Mouse (Mus musculus) heart, postnatal 0 days (tissue): Measurements from ENCODE around the gene Adora2b. TPM values are rescaled to one million over a fixed set of nuclear protein-coding genes. Genes with fewer than 3 reads are reported as not detected.

Experiments
- ATAC-seq: fragments of 200-750 bp; cut with Nextera tagmentation; 2 replicates; pipeline ENCODE4 v1.8.0; 2017; ENCODE audit warnings: low read depth, moderate number of reproducible peaks, moderate library complexity; ENCODE audit not compliant: insufficient read depth
- DNase-seq: peaks from one replicate; pipeline ENCODE4 v3.0.0-alpha.2; 2016; ENCODE audit warnings: low spot score
- H3K27ac ChIP-seq: fragments of 300-500 bp; sonication (generic); 2 replicates; pipeline ENCODE4 v1.5.1; 2014; ENCODE audit warnings: low read depth, mild to moderate bottlenecking
- H3K27me3 ChIP-seq: fragments of 300-500 bp; sonication (generic); 2 replicates; pipeline ENCODE4 v1.6.1; 2014; ENCODE audit warnings: low read length, mixed read lengths; ENCODE audit not compliant: control insufficient read depth, insufficient read depth
- H3K36me3 ChIP-seq: fragments of 300-500 bp; sonication (generic); replicated peaks from 2 replicates; pipeline ENCODE4 v1.6.1; 2014; ENCODE audit warnings: low read length, mixed read lengths; ENCODE audit not compliant: control insufficient read depth, insufficient read depth
- H3K4me1 ChIP-seq: fragments of 300-500 bp; sonication (generic); 2 replicates; pipeline ENCODE4 v1.6.1; 2014; ENCODE audit warnings: antibody characterized with exemption; ENCODE audit not compliant: control insufficient read depth, insufficient read depth
- H3K4me2 ChIP-seq: fragments of 300-500 bp; sonication (generic); 2 replicates; pipeline ENCODE4 v1.6.1; 2014; ENCODE audit warnings: low read depth, mild to moderate bottlenecking, low read length, moderate library complexity
- H3K4me3 ChIP-seq: fragments of 300-500 bp; sonication (generic); 2 replicates; pipeline ENCODE4 v1.5.1; 2014; ENCODE audit warnings: low read depth, low read length
- H3K9ac ChIP-seq: fragments of 300-500 bp; sonication (generic); replicated peaks from 2 replicates; pipeline ENCODE4 v1.6.1; 2014; ENCODE audit warnings: low read depth, low read length, mixed read lengths
- H3K9me3 ChIP-seq: fragments of 300-500 bp; sonication (generic); replicated peaks from 2 replicates; pipeline ENCODE4 v1.6.1; 2016; ENCODE audit warnings: low read length; ENCODE audit not compliant: control insufficient read depth
- CTCF ChIP-seq: IDR thresholded peaks from 2 replicates; pipeline ENCODE4 v1.5.1; 2016; ENCODE audit warnings: antibody characterized with exemption, control low read depth, low read depth
- EP300 ChIP-seq: IDR thresholded peaks from 2 replicates; pipeline ENCODE4 v1.6.1; 2016; ENCODE audit warnings: antibody characterized with exemption, low read depth
- WGBS: fragments of 180-500 bp; shearing (Covaris S2); extraction: QIAGEN DNeasy Blood & Tissue Kit; methylation state at CpG from one replicate; pipeline ENCODE4 v1.1.7; 2014; 5-methylcytosine and 5-hydroxymethylcytosine counted together
- polyA plus RNA-seq: library from polyadenylated mRNA; unstranded; fragments of >200 nt; fragmentation: Nextera tagmentation; extraction: Ambion mirVana; gene quantifications from 2 replicates; pipeline ENCODE4 v1.2.1, GENCODE M21; 2015
- total RNA-seq: library from RNA; depleted of rRNA; stranded (reverse); fragments of >200 nt; gene quantifications from 2 replicates; pipeline ENCODE4 v1.2.3, GENCODE M21; 2014; ENCODE audit warnings: low replicate concordance

Gene Adora2b
- total and polyA plus RNA-seq, 2 experiments from 2014 or later, result 0.11 to 0.57 TPM

- H3K27ac ChIP-seq, result no peak overlapping the region
- no peak overlapping the region for H3K9ac ChIP-seq
- no peak overlapping the region for H3K4me2 ChIP-seq
- H3K4me3 ChIP-seq, result no peak overlapping the region
- TF ChIP-seq EP300 (no peak), CTCF (no peak)
- no peaks in the 10 kb centered on the region for H3K4me1 ChIP-seq
- H3K27me3 ChIP-seq, result no peaks in the 10 kb centered on the region
- no peaks in the 10 kb centered on the region for H3K36me3 ChIP-seq
- DNase-seq (no peak), ATAC-seq (no peak)
- WGBS, result 81% methylated on average over 12 of the region's 12 CpGs
- no peaks in the 10 kb centered on the region for H3K9me3 ChIP-seq
Measured at GRCm38 (mm10) chr11:62213384-62213989, 35.3 kb upstream of the Adora2b start.

GRCm38 (mm10) chr11:62215107-62215506 lies 33.7 kb upstream of the Adora2b start:
- 68% methylated on average over 2 of the region's 2 CpGs for WGBS
- DNase-seq, result no peak

DNA sequence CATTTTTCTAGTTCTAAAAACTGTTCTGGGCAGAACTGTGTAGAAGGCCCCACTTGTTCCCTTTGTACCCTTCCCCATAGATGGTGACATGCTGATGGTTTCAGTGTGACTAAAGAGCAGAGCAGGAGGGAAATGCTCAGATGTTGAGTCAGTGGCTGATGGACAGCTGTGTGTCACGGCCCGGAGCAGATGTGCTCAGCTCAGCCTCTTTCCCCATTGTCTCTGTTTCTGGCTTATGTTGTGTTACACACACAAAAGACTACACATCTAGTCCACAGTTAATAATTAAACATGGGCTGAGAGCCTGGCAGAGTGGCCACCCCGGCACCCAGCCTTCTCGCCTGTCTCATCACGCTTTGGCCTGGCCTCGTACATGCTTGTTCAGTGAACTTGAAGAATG lies 31.0 kb upstream of the Adora2b start:
- H3K4me2 ChIP-seq, result no peak overlapping the region
- DNase-seq, result no peak
- no peak for ATAC-seq
- peaks cover 8% of the 10 kb centered on the region; the same call in 1 of the 2 replicates for H3K4me1 ChIP-seq
- no peaks in the 10 kb centered on the region for H3K27me3 ChIP-seq
- WGBS, result 85% methylated on average over 6 of the region's 6 CpGs
- TF ChIP-seq EP300, result no peak
- no peak for TF ChIP-seq CTCF
- H3K27ac ChIP-seq, result no peak overlapping the region
- H3K4me3 ChIP-seq, result no peak overlapping the region
- no peaks in the 10 kb centered on the region for H3K36me3 ChIP-seq
- H3K9ac ChIP-seq, result no peak overlapping the region
- H3K9me3 ChIP-seq, result no peaks in the 10 kb centered on the region

More at GRCm38 (mm10) chr11:62215107-62215506, 33.7 kb upstream of the Adora2b start:
- H3K4me3 ChIP-seq, result no peak overlapping the region
- no peak overlapping the region for H3K4me2 ChIP-seq
- no peak for TF ChIP-seq CTCF
- no peak for TF ChIP-seq EP300
- H3K9me3 ChIP-seq, result no peaks in the 10 kb centered on the region
- H3K27ac ChIP-seq, result no peak overlapping the region
- ATAC-seq, result no peak
- no peak overlapping the region for H3K9ac ChIP-seq
- no peaks in the 10 kb centered on the region for H3K36me3 ChIP-seq
- H3K4me1 ChIP-seq, result no peaks in the 10 kb centered on the region
- no peaks in the 10 kb centered on the region for H3K27me3 ChIP-seq

- Histone ChIP-seq H3K36me3 (no peaks in the 10 kb centered on the region), H3K9ac (no peak overlapping the region), H3K4me1 (peaks cover 21% of the 10 kb centered on the region), H3K27ac (no peak overlapping the region), H3K4me2 (no peak overlapping the region), H3K9me3 (no peaks in the 10 kb centered on the region), H3K27me3 (no peaks in the 10 kb centered on the region), H3K4me3 (no peak overlapping the region)
- TF ChIP-seq CTCF, result no peak
- TF ChIP-seq EP300, result no peak
- DNase-seq (no peak), ATAC-seq (peak; percentile 36; the same call in 1 of the 2 replicates)
- WGBS, result 55% methylated on average over 7 of the region's 7 CpGs
Measured at GRCm38 (mm10) chr11:62220756-62221510, 27.9 kb upstream of the Adora2b start.

- Histone ChIP-seq H3K27ac (no peak overlapping the region), H3K27me3 (no peaks in the 10 kb centered on the region), H3K4me1 (peaks cover 21% of the 10 kb centered on the region), H3K36me3 (no peaks in the 10 kb centered on the region), H3K4me3 (no peak overlapping the region), H3K9ac (no peak overlapping the region), H3K4me2 (no peak overlapping the region), H3K9me3 (no peaks in the 10 kb centered on the region)
- TF ChIP-seq EP300, result no peak
- TF ChIP-seq CTCF, result no peak
- ATAC-seq (no peak), DNase-seq (no peak)
- 85% methylated on average over 5 of the region's 5 CpGs for WGBS
Measured at GRCm38 (mm10) chr11:62223416-62223815, 25.4 kb upstream of the Adora2b start.

DNA sequence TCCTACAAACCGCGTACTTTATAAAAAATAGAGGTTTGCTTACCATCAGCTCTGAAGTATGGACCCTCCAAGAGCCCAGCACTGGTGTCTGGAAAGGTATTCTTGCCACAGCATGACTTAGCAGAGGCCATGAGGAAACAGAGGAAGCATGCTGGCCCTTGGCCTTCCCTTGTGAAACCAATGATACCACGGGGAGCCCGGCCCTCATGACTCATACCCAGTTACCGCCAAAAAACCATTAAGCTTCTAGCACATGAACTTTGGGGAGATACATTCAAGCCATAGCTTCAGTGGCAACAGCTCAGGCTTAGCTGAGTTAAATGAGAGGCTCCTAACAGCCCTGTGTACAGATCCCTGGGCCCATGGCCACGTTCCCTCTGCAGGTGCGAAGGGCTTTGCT lies 24.8 kb upstream of the Adora2b start:
- Histone ChIP-seq H3K36me3 (no peaks in the 10 kb centered on the region), H3K4me3 (no peak overlapping the region), H3K4me1 (peaks cover 21% of the 10 kb centered on the region), H3K9ac (no peak overlapping the region), H3K9me3 (no peaks in the 10 kb centered on the region), H3K4me2 (no peak overlapping the region), H3K27me3 (no peaks in the 10 kb centered on the region), H3K27ac (0 out of 2 replicates have a peak overlapping the region, but pooled peaks have one; percentile 11)
- WGBS, result 79% methylated on average over 7 of the region's 7 CpGs
- ATAC-seq (no peak), DNase-seq (no peak)
- TF ChIP-seq CTCF (no peak), EP300 (no peak)
